Mouse (Mus musculus): ENCODE data around the gene Dnajb1.
"Not testable (repeated sequence)": the region's sequence is repeated elsewhere in the genome, so short reads cannot be mapped to it uniquely, and the experiment has no call there.

The Dnajb1 gene

DNA sequence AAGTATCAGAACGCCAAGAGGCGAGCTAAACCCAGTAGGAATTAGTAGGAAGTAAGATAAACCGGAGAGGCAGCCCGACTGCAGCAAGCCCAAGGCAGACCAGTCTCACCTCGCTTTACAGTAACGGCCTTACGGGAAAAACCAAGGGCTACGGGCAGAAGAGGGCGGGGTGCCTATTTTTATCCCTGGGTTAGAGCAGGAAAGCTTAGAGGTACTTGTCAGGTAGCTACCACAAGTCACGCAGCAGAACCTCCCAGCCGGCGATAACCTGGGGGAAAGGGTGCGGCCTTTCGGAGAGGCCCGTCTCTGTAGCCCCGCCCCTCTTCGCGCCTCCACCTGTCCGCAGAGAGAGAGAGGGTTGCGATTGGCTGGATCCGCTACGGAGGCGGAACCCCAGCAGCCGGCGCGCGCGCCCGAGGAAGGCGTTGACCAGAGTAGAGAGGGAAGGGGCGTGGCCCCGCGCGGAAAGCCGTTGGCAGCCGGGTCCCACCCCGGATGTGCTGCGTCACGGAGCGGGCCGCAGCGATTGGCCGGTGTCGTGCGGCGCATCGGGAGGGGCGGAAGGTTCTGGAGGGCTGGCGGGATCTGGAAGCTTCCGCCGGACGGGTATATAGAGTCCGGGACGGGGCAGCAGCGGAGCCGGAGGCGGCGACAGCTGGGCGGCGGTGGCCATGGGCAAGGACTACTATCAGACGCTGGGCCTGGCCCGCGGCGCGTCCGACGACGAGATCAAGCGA, at the start of gene Dnajb1, which contains the start of gene Tecr:
Gene Dnajb1 (plus strand): TSS at position 533 of the 737 bp plus-strand sequence.
Gene Tecr (minus strand): TSS at position 311 of the 737 bp plus-strand sequence.
- DNase-seq, result peak; percentile 100

DNA sequence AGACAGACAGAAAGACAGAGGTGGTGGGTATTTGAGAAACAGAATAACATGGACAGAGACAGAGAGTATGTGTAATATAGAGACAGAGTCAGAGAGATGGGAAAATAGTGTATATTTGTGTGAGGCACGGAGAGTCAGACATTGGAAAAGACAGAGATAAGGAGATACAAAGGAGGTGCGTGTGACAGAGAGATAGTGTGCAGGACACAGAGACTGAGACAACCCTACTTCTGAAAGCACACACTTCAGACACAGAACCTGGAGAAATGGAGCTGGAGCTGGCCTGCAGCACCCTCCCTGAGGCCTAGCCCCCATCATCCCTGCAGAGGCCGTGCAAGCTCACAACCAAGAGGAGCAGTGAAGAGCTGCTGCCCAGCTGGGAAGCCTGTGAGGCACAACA, 45.3 kb upstream of the Dnajb1 start:
- DNase-seq, result no peak

- no peak for DNase-seq
These were observed 44.7 kb upstream of the Dnajb1 start for GRCm38 (mm10) chr8:83563246-83563645.

GRCm38 (mm10) chr8:83565731-83566375, 42.1 kb upstream of the Dnajb1 start:
- peak; percentile 14 for DNase-seq

DNA sequence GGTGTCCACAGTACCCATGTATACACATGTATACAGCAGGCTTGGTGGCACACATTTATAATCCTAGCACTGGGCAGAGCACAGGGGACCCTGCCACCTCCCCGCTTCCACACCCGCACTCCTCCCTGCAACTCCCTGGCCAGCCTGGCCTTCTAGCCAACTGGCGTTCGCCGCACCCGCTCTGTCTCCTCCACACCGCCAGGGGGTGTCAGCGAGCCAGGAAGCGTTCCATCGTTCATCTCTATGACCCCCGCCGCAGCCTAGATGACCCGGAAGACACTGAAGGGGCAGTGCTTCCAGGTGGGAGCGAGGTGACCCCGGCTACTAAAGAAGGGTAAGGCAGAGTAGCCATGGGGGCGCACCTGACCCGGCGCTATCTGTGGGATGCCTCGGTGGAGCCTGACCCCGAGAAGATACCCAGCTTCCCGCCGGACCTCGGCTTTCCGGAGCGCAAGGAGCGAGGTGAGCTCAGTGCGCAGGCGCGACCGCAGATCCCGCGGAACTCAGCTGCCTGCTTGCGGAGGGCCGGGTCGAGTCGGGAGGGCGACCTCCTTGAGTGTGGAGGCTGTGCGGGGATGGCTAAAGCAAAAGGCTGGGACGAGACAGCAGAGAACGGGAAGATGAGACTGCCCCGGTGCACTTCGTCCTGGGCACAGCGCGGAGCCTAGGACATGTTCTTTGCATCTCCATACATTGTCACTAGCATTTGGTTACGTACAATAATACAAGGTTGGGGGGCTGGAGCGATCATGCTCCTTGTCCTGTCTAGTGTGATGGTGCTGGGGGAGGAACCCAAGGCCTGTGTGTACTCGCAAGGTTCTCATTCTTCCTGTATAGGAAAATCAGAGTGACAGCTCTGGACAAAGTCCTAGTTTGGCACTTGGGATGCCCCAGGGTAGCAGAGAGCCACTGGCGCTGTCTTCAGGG, 41.3 kb upstream of the Dnajb1 start, which contains the start of gene Ndufb7:
Gene Ndufb7 (plus strand): TSS at position 203 of the 927 bp plus-strand sequence.
- peak; percentile 95 for DNase-seq

GRCm38 (mm10) chr8:83567668-83568067, 40.3 kb upstream of the Dnajb1 start:
- peak; percentile 9 for DNase-seq

- no peak for DNase-seq
These were observed 39.9 kb upstream of the Dnajb1 start for GRCm38 (mm10) chr8:83568128-83568527.

DNA sequence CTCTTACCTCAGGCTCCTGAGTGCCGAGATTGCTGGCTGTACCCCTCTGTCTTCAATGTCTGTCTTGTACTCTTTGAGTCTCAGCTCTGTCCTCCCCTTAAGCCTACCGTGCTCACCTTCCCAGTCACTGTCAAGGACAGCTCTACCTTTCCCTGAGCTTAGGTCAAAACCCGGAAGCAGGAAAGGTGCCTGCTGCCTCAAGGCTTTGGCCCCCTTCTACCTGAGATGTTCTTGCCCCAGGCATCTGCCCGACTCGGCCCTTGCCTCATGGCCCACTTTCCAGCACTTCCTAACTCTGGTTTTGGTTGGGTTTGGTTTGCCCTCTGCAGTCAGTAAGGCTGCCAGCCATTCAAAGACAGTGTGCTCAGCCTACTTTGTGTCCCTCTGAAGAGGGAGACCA, 39.2 kb upstream of the Dnajb1 start:
- DNase-seq, result no peak

DNA sequence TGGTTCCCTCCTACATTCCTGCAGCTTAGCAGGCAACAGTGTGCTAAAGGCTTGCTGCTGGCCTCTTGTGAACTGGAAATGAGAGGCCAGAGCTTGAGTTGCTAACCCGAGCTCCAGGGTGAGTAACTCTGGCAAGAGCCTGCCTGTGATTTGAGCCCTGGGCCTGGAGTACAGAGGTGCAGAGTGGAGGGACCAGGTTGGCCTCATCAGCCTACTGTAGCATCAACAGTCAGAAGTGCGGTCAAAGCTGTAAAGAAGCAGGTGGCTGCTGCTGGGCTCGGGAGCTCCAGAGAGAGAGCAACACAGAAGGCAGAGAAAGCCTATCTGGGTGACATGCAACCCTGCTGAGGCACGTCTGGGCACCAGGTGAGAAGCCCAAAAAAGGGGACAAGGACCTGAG, 38.8 kb upstream of the Dnajb1 start:
- no peak for DNase-seq

DNA sequence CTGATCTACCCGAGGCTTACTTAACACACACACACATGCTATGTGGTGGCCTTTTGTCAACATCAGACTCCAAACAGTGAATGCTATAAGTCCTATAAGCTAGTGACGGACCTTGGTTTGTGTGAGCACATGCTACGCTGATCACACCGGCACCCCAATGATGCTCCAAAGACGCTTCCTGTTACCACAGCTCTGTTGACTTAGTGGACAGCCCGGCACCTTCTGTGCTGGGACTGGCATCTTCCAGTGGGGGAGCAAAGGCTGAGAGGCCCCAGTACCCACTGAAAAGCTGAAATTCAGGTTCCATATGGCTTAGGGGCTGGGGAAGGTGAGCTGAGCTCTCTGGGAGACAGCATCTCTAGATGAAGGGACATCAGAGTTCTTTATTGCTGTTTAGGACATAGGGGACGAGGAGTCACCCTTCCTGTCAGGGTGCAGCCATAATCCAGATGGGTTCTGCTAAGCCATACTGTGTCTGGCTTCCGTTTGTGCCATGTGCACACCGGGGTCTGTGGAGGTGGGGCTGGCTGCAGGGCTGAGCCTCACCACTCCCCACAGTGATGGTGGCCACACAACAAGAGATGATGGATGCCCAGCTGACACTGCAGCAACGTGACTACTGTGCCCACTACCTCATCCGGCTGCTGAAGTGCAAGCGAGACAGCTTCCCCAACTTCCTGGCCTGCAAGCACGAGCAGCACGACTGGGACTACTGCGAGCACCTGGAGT, 37.6 kb upstream of the Dnajb1 start:
- DNase-seq, result peak; percentile 10

DNA sequence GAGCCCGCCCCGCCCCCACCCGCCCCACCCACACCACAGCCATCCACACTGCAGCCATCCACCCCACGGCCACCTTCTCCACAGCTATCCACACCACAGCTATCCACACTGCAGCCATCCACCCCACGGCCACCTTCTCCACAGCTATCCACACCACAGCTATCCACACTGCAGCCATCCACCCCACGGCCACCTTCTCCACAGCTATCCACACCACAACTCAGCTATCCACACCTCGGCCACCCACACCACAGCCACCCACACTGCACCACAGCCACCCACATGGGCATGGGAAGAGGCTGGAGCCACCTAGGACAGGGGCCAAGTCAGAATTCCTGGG, 37.0 kb upstream of the Dnajb1 start:
- DNase-seq, result not testable (repeated sequence)

- peak; percentile 7 for DNase-seq
These were observed 36.2 kb upstream of the Dnajb1 start for GRCm38 (mm10) chr8:83571791-83572190.

DNA sequence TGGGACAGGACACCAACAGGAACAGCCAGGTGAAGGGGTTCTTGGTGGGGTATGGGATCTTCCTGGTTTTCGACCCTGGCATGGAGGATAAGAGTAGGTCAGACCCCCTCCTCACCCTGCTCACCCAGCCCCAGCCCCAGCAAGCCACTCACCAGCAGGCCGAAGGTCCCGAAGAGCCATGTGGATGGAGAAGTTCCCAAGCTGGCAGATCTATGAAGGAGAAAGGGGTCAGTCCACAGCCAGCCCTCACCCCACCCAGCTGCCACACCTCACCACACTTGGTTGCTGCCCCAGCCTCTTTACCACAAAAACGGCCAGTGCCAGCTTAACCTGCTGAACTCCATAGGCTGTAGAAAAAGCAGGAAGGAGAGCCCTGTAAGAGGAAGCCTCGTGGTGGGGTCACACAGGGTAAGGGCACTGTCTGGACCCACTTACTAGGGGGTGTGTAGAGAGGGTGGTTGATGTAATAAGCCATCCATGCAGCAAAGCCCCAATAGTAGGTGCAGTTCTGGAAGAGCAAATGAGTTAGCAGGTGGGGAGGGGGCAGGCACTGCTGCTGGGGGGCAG, 35.7 kb upstream of the Dnajb1 start:
- DNase-seq, result peak; percentile 5

- DNase-seq, result peak; percentile 10
These were observed 34.7 kb upstream of the Dnajb1 start for GRCm38 (mm10) chr8:83573140-83573875.

DNA sequence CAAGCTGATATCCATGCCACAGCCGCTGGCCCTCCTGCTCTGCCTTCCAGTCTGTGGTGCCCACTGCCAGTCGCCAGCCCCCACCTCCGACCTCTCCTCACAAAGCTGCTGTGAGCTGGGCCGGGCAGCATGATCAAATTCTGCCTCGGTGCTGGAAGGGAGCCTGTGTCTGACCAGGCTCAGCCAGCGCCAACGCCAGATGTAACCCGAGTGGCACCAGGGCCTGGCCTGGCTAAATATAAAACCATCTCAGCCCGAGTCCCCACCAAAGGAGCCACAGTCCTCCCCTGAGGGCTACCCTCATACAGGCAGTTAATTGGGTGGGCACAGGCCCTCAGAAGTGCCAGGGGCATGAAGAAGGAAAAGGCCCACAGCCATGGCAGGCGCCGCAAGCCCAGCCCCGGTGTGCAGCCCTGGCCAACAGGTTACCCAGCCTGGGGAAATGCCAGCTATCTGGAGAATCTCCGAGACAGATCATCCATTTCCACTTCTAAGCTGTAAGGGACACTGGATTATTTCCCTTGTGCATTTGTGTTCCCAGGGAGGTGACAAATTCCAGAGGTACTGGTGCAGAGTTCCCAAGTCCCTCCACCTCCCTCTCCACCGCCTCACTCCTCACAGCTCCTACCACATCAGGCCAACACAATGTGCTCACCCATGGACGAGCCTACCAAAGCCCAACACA, 33.2 kb upstream of the Dnajb1 start:
- DNase-seq, result peak; percentile 19

GRCm38 (mm10) chr8:83575561-83576515, 32.2 kb upstream of the Dnajb1 start:
- DNase-seq, result no peak

GRCm38 (mm10) chr8:83576516-83576895, 31.5 kb upstream of the Dnajb1 start:
- DNase-seq, result no peak

DNA sequence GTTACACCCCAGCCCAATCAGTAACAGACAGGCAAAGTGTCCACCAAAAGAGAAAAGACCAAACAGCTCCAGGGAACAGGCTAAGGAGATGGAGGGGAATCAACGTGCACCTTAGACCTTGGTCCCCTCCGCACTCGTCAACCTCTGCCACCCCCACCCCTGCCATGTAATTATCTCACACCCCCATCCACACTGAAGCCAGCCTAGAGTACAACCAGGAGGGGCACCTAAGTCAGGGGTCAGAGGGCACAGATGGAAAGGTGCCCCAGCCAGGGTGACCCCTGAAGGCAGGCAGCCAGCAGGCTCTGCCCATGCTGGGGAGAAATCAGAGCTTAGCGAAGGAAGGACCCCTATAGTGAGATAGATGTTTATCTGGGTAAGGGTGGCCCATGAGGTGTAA, 31.1 kb upstream of the Dnajb1 start:
- DNase-seq, result no peak

DNA sequence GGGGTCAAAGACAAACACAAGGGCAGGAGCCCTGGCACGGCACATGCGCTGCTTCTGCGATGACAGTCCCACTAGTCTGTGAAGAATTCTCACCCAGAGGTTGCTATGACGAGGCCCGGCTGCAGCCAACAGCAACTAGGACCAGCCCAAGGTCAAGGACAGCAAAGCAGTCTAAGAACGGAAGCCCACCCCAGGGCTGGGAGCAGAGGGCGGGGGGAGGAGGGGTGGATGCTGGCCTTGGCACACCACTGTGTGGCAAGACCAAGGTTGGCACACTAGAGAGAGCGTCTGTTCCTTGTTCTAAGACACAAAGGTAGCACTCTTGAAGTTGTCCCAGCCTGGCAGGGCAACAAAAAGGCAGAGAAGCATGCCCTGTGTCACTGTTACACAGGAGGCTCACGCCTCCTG, 30.6 kb upstream of the Dnajb1 start:
- DNase-seq, result no peak
